Mouse (Mus musculus) spleen, adult 18-20 months (tissue): Measurements from ENCODE around the gene Cd72.

Experiments
- DNase-seq, 2 experiments: peaks; one replicate each; pipeline ENCODE4 v3.0.0; 2022; ENCODE audit warnings: mixed read lengths in 2 of 2

Cd72 gene

DNA sequence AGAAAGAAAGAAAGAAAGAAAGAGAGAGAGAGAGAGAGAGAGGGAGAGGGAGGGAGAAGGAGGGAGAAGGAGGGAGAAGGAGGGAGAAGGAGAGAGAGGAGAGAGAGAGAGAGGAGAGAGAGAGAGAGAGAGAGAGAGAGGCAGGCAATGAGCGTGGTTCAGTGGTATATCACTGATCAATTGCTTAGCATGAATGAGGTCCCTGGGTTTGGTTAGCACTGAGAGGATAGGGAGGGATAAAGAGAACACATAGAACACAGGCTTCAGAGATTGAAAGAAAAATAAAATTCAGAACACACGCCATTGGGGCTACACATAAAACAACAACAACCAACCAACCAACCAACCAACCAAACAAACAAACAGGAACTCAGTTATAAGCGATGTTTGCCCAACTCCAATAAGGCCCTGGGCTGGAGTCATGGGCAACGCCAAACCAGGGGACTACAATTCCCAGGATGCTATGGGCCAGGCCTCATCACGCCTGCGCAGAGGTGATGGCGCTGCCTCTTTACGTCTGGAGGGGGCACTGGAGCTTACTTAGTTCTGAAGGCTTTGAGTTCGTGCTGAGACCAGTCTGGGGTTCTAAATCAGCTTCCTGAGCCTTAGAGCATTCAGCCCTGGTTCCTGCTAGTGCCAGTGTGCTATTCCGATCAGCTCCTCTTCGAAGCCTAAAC is 23.6 kb upstream of the Cd72 start:
- DNase-seq = peak; percentile 84 to 85

DNA sequence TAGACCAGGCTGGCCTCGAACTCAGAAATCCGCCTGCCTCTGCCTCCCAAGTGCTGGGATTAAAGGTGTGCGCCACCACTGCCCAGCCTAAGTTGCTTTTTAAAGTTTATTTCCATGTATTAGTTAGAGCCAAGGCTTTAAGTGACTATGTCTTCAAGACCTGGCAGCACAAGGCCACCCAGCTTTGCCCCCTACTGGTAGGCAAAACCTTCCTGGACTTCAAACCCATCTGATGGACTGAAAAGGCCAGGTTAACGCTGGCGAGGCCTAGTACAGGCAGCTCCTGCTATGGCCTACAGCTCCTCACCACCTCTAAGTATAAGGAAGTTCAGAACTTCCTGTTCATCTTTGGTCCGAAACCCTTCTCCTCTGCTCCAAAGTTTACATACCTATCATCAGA is 22.2 kb upstream of the Cd72 start:
- DNase-seq = peak; percentile 33 to 52

DNA sequence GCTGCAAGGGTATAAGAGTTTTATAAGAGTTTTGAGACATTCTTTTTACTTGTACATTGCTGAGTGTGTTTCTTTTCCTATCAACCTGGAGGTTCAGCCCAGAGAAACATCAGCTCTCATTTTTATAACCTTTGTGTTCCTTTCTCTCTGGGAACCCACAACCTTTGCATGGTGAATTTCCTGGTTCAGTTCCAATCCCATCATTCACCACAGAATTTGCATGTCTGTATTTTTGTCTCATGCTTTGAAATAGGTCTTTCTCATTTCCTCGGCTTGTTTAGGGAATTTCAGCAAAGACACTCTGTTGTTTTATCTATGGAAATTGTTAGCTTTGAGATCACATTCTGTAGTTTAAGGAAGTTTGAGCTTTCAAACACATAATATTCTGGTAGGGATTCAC is 19.2 kb upstream of the Cd72 start:
- DNase-seq = no peak

DNA sequence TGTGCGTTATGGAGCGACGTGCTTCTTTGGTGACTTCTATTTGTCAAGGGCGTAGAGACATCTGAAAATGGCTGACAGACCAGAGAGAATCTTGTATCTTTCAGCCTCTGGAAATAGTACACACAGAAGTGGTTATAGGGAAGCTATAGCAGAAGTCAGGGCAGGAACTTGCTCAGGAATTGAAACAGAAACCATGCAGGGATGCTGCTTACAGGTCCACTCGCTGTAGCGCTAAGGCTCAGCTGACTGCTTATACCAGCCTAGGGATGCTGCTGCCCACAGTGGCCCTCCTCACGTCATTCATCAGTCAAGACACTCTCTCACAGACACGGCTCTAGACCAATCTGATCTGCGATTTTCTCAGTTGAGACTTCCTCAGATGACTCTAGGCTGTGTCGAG is 15.9 kb upstream of the Cd72 start:
- no peak for DNase-seq

DNA sequence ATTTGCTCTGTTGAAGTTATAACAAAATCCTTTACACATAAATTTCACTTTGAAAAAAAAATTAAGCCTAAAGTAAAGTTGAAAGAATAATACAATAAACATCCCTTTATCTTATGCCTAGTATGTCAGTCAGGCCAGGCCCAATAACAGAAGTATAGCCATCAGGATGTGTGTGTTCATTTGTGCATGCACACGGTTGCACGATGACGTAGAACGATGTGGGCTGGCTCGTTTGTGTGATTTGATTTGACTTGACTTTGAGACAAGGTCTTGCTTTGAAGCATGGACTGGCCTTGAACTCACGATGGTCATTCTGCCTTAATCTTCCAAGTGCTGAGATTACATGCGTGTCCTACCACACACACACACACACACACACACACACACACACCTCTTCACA is 12.4 kb upstream of the Cd72 start:
- no peak for DNase-seq

DNA sequence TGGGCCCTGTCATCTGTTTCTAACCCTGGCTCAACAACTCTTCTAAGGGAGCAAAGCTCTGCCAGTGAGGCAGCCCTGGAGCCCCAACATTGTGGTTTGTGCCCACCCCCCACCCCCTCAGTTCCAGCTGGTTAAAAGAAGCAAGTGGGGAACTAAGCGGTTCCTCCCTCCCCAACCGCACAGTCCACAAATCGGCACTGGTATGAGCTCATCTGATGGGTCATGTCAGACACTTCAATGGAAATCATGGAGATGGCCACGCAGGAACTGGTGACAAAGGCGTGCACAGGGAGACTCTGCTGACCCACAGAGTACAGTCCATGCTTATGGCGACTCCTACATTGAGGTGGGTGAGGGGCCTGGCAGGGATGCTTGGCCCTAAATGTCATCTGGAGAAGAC is 11.5 kb upstream of the Cd72 start:
- no peak for DNase-seq

DNA sequence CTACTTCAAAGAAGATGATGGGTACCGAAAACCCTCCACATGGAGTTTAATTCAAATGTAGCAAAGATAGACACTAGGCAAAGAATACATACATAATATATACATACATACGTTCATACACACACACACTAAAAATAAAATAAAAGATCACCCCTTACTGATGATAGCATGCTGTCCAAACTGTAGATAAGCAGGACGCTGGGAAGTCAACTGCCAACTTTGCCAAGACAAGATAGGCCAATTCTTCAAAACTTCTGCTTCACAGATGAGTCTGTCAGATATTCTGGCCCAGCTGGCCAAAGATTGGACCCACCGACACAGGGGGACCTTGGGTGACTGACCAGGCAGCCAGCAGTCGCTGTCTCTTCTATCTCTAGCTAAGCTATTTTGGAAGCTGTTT is 8.7 kb upstream of the Cd72 start:
- no peak for DNase-seq

DNA sequence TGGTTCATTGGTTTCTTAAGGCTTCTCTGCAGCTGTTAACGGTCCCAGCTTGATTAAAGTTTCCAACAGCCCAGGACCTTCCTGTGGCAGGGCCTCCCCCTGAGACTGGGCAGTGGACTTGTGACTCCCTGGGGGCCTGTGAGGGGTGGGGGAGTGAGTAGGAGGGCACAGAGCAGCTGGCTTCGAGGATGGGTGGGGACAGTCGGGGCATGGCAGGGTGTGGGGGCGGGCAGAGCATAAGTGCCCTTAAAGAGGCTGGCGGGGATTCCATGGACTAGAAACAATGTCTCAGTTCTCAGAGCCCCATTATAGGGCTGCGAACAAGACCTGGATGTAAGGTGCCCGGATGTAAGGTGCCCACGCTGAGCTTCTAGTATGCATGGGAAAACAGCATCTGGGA is 2.7 kb upstream of the Cd72 start:
- DNase-seq = peak; percentile 66 to 72

DNA sequence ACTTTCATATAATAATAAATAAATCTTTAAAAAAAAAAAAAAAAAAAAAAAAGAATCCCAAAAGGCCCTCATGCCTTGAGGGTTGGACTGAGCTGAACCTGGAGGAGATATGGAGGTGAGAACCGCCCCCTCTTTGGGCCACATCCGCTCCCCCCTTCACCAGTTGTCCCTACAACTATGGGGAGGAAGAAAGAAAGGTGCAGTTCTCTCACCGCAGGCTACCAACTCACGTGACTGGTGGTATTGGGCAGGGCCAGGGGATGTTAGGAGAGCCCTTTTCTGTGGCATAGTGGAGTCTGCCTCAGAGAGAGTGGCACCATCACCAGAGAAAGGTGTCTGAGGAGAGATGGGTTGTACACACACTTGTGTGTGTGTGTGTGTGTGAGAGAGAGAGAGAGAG is 2.0 kb upstream of the Cd72 start:
- DNase-seq = peak; percentile 56 to 74

DNA sequence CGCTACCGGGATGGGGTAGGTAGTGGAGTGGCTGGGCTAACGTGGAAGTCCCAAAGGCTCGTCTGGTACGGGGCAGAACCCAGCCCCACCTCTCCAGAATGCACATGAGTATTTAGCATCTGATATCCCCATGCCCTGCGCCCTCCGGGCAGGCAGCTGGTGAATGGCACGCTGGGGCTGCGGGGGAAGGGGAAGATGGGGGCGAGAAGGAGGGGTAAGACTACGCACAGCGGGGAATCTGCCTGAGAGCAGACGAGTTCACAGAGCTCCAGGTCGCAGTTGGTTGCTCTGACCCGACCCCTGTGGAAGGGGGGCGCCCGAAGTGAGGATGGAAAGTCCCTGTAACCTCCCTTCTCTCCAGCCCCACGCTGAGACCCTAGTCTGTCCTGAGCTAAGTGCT is 1.0 kb downstream of the Cd72 start:
- DNase-seq = no peak

DNA sequence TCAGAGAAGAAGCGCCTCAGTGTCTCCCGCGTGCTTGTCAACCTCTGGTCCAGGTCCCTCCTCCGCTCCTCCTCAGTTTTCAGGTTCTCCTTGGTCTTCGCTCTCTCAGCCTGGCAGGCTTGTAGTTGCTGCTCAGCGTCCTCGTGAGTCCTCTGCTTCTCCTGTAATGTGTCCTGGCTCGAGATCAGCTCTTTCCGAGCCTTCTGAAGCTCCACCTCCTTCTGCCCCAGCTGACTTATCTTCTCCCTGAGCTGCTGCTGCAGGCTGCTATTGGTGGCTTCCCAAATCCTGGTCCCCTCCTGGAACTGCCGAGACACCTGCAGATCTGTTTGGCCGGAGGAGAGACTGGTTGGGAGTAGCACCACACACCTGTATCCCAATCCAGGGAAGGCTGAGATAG is 2.1 kb downstream of the Cd72 start:
- no peak for DNase-seq

DNA sequence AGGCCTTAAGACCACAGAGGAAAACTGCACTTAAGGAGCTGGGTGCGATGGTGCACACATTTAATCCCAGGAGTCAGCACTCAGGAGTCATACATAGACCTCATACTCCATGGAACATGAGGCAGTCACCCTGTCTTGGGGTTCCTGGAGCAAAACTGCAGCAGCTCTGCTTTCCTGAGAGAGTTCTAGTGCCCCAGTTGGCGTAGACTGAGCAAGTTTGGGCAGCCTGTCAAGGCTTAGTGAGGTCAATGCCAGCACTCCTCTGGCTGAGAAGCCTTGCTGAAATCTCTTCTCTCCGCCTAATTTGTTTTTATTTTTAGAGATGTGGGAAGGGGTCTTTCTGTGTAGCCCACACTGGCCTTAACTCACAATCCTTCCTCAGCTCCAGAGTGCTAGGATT is 5.9 kb downstream of the Cd72 start:
- no peak for DNase-seq

DNA sequence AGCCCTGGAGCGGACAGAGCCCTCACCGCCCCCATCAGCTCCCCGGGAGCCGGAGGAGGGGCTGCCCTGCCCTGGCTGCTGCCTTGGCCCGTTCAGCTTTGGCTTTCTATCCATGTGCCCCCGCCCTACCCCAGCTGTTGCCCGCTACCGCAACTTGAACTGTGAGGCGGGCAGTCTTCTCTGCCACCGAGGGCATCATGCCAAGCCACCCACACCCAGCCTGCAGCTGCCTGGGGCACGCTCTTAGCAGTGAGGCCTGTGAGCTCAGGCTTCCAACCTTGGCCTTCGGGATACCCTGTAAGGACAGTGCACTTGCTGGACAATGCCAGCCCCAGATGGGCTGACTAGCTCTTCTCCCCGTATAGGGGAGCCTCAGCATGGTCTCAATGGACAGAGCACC is 7.2 kb downstream of the Cd72 start:
- no peak for DNase-seq

DNA sequence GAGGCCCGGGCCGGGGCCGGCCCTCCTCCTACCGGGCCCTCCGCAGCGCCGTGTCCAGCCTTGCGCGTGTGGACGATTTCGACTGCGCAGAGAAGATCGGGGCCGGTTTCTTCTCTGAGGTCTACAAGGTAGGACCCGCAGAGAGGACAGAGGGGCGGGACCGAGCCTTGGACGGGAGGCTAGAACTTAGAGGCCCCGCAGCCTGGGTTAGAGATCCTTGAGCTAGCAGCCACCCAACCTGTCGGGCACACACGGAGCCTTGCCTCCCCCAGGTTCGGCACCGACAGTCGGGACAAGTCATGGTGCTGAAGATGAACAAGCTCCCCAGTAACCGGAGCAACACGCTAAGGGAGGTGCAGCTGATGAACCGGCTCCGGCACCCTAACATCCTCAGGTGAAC is 10.9 kb downstream of the Cd72 start:
- DNase-seq = peak; percentile 38 to 40

DNA sequence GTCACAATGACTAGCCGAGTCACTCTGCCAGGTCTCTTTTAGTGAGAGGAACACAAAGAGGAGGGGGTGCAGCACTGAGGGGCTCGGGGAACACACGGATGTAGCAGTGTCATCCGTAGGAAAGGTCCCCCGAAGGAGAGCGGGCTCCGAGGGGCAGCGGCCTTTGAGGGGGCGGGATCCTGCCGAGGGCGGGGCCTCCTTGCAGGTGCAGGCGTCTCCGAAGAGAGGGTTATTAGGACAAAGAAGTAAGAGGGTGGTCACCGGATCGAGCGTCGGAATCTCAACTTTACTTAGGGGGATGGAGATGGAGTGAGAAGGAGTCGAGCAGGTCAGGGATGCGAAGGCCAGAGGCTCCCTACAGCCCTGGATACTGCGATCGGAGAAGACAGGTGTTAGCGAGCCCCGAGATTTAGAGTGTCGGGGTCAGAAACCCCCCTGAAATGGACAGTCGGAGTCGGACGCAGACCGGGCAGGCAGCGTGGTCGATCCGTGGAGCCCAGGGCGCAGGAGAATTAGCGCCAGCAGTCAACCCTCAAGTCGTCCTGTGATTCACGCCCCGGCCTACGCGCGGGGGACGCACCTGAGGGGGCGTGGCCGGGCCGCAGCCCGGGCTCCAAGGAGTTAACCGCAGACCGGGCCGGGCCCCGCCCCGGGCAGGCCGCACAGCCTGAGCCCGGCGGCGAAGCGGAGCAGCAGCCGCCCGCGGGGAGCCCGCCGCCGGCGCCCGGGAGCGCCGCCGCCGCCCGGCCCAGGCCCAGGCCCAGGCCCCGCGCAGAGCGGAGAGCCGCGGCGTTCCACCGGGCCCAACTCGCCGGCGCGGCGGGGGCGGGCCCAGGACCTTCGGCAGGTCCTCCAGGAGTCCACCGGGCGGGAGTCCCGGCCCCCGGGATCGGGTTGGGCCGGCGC is 11.7 kb downstream of the Cd72 start:
- peak; percentile 75 to 79 for DNase-seq

DNA sequence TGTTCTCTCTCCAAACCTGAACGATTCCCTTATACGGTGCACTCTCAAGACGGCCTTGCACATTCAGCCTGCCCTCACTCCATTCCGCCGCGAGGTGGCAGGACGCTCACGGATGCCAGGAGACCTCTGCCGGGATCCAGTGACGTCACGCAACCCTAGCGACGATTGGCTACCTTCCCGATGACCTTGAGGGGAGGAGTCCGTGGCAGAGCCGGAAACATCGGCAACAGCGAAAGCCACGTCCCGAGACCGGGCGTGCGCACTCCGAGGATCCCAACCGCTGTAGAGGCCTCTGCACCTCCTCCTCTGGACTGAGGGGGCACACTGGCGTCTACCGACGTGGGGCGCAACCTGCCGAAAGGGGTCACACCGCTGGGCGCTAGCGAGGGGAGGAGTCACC is 12.4 kb downstream of the Cd72 start:
- peak; percentile 97 to 98 for DNase-seq

DNA sequence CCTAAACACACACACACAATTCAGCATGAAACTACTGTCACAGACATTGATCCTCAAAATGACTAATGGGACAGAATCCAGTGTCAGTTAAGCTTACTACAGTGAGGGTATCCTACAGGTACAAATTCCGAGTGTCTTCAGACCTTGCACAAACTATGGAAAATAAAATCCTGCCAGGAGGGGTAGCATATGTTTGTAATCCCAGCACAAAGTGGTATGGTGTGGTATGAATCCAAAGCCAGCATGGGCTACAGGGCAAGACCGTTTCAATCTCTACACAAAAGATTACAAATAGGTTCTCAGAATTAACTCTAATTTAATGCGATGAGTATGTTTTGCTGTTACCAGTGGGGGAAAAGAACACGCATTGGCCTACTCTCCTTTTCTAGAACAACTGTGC is 12.8 kb downstream of the Cd72 start, which contains the start of gene Tesk1:
Gene Tesk1 (plus strand): TSS at position 301 of the 400 bp plus-strand sequence.
- DNase-seq = no peak

DNA sequence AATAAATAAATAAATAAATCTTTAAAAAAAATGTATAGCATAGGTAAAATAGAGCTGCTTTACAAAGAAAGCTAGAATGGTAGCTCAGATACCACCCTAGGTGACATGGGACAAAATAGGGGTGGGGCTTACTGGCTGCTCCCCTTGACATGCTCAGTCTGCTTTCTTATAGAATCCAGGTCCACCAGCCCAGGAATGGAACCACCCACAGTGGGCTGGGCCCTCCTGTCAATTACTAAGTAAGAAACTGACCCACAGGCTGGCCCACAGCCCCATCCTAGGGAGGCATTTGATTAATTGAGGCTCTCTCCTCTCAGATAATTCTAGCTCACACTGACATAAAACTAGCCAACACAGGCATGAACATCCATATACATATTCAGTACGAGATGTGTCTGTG is 21.6 kb downstream of the Cd72 start:
- DNase-seq = no peak

DNA sequence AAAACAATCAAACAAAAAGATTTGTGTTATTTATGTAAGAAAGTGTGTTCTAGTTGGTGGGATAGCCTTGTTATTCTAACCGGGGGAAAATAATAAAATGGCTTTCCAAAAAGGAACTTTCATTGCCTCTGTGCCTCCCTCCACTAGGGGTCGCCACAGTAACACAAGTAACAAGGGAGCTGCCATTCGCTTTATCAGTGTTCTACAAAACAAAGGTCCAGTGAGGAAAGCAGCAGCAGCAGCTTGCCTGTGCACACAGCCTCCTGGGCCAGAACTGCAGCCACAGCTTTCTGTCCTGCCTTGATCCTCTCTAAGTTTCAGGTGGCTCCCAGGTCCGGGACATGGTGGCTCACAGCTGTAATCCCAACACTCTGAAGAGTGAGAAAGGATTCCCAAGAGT is 22.7 kb downstream of the Cd72 start:
- peak; percentile 57 to 78 for DNase-seq

DNA sequence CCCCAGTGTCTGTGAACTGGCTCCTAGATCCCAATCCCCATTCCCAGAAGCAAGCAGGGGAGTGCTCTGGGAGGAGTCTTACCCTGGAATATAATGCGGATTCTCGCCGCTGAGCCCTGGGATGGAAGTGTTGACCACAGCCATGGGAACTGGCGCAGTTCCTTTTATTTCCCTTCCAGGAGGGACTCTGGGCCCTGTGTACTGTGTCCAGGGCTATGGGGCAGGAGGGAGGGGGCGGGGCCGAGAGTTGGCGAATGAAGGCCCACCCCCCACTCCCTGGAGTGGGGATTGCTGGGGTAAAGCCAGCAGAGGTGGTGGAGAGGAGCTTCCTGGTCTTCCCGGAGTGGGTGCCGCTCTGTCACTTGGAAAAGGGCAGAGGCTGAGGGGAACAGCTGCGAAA is 25.5 kb downstream of the Cd72 start, which contains the start of gene Fam166b:
Gene Fam166b (minus strand): TSS at position 189 of the 400 bp plus-strand sequence.
- DNase-seq = no peak

DNA sequence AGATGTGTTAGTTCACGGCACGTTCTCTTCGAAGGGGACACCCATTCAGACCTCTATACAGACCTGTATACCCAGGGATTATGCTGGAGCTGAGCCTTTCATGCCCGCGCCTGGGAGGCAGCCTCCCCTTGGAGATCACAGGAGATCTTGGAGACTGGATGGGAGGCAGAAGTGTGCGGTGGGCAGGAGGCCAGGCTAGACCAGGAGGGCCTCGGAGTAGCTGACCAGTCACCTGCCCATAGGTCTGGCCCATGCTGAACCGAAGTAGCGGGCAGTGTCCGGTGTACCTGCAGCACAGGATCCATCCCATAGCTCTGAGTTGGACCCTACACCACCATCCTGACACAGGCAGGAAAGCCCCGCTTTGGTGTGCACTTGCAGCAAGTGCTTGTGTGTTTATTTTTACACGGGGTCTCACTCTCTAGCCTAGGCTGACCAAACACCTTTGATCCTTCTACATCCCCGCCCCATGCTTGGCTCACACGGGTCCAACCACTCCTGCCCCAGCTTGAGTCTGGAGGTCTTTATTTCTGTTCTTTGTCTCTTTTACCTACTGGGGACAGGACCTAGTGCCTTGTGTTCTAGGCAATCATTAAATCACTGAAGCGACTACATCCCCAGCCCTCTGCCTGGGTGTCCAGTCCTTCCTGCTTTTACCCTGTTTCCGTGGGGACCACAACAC is 26.1 kb downstream of the Cd72 start:
- no peak for DNase-seq

DNA sequence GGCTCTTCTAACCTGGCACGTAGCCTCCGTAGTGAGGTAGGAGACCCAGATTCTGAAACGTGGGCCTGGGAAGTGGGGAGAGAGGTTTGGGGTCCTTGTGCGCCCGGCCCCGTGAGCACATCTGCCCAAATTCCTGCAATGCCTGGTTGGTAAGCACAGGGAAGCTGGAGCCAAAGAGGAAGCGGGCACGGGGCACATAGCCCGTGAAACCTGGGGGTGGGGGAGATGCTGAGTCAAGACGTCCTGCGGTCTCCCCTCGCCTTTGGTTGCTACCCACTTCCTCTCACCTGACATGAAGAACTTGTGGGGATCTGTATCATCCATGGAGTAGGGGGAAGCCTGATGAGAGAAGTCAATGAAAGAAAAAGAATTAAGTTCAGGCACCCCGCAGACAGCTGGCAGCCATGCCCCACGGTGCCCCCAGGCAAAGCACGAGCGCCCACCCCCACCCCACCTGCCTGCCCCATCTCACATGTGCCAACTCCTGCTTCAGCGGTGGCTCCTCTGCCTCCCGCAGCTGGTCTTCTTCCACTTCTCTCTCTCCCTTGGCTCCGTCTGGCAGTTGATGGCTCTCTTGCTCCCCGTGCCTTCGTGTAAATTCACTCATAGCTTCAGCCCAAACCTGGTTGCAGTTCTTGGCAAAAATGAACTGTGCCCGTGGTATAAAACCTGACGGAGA is 26.8 kb downstream of the Cd72 start:
- no peak for DNase-seq

DNA sequence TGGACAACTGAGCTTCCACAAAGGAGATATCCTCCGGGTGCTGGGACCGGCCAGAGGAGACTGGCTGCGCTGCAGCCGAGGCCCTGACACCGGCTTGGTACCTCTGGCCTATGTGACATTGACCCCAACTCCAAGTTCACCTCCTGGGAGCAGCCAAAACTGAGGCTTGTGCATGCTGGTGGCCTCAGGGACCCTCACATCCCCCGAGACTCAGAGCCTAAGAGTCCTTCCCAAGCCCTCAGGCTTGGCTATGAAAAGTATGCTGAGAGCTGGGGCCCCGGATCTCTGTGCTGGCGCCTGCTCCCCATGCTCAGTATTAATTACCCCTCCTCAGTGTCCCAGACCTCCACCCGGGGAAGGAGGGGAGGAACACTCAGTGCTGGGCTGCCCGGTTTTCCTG is 27.9 kb downstream of the Cd72 start:
- DNase-seq = no peak
